Mouse (Mus musculus): ENCODE measurements at regions not wholly inside any gene's neighbourhood (a gene's known extent, or its start where the extent isn't known, plus 50 kb on each side); places are given as distances from the start of the nearest gene placed in this dataset.

DNA sequence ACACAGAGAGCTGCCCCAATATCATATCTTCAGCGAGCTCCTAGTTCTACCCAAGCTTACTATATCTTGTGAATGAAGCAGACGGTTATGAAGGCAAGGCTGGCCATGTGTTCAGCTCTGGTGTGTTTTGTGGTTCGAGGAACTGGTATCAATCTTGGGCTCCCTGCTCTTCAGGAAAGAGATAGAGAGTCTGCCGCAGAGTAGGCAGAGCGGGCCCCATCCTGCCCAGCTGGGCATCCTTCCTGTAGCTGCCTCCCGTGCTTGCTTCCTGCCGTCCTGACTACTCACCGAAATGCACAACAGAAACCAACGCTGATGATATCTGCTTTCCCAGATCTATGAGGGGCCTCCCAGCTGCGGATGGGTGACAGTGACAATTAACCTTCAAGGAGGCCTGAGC is 60.3 kb downstream of the Snrpe start:
- H3K4me2 ChIP-seq (ENCODE audit: low read depth, low read length), result no peak overlapping the region
- H3K9ac ChIP-seq (ENCODE audit: low read depth, low read length), result no peak overlapping the region
- H3K9me3 ChIP-seq (ENCODE audit: control insufficient read depth, low read length), result no peaks in the 10 kb centered on the region
- 74% methylated on average over 10 of the region's 10 CpGs for WGBS
- no peak overlapping the region for H3K27ac ChIP-seq (replicated peaks; ENCODE audit: low read depth, low read length)
- H3K36me3 ChIP-seq (ENCODE audit: control insufficient read depth, insufficient read depth, low read length), result no peaks in the 10 kb centered on the region
- no peaks in the 10 kb centered on the region for H3K27me3 ChIP-seq (replicated peaks; ENCODE audit: control insufficient read depth, insufficient read depth, low read length)
- no peaks in the 10 kb centered on the region for H3K4me1 ChIP-seq (ENCODE audit: control insufficient read depth, insufficient read depth, low read length)
- no peak for ATAC-seq (ENCODE audit: low read depth)
- no peak for DNase-seq (ENCODE audit: low spot score)
- H3K4me3 ChIP-seq (ENCODE audit: low read depth, low read length), result no peak overlapping the region

DNA sequence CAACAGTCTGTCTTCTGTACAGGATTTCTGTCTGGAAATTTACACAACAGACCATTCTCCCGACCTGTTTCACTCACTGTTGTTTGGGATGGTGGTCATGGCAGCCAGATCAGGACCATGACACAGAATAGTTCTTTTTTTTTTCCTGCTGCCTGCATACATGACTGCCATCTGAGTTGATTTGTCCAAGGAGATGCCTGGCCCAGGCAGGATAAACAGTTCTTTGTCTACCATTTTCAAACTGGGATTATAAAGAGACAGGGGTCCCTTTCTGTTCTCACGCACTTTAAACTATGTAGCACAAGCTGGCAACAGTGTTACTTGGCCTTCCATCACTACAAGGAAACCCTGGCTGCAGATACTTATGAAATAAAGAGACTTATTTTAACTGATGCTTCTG is 61.1 kb downstream of the Snrpe start:
- ATAC-seq (ENCODE audit: low read depth), result no peak
- H3K4me2 ChIP-seq (ENCODE audit: low read depth, low read length), result no peak overlapping the region
- WGBS, result 37% methylated on average over 2 of the region's 2 CpGs

DNA sequence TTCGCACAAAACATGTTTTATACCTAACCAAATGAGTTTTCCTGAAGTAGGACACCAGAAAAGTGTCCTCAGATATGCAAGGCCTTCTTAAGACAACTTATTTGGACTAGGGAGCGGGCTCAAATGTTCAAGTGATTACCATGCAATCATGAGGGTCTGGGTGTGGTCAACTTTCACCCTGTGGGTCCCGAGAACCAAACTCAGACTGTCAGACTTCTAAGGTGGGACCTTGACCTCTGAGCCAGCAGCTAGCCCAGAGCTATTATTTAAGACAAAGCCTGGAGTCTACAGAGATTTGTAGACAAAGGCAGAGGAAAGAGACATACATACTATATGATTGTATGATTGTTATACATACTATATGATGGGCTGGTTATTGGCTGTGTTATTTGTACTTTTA is 62.5 kb downstream of the Snrpe start:
- H3K9ac ChIP-seq (ENCODE audit: low read depth, low read length), result no peak overlapping the region
- DNase-seq (ENCODE audit: low spot score) (no peak), ATAC-seq (ENCODE audit: low read depth) (no peak)
- no peak overlapping the region for H3K4me3 ChIP-seq (ENCODE audit: low read depth, low read length)
- no peaks in the 10 kb centered on the region for H3K4me1 ChIP-seq (ENCODE audit: control insufficient read depth, insufficient read depth, low read length)
- no peaks in the 10 kb centered on the region for H3K27me3 ChIP-seq (replicated peaks; ENCODE audit: control insufficient read depth, insufficient read depth, low read length)
- WGBS, result 75% methylated on average over 3 of the region's 3 CpGs
- no peak overlapping the region for H3K4me2 ChIP-seq (ENCODE audit: low read depth, low read length)
- no peaks in the 10 kb centered on the region for H3K36me3 ChIP-seq (ENCODE audit: control insufficient read depth, insufficient read depth, low read length)
- H3K9me3 ChIP-seq (ENCODE audit: control insufficient read depth, low read length), result no peaks in the 10 kb centered on the region
- H3K27ac ChIP-seq (replicated peaks; ENCODE audit: low read depth, low read length), result no peak overlapping the region

More for the DNA sequence above, 61.1 kb downstream of the Snrpe start:
- no peak overlapping the region for H3K9ac ChIP-seq (ENCODE audit: low read depth, low read length)
- no peaks in the 10 kb centered on the region for H3K36me3 ChIP-seq (ENCODE audit: control insufficient read depth, insufficient read depth, low read length)
- H3K4me3 ChIP-seq (ENCODE audit: low read depth, low read length), result no peak overlapping the region
- no peaks in the 10 kb centered on the region for H3K4me1 ChIP-seq (ENCODE audit: control insufficient read depth, insufficient read depth, low read length)
- H3K27ac ChIP-seq (replicated peaks; ENCODE audit: low read depth, low read length), result no peak overlapping the region
- H3K9me3 ChIP-seq (ENCODE audit: control insufficient read depth, low read length), result no peaks in the 10 kb centered on the region
- DNase-seq (ENCODE audit: low spot score), result no peak
- H3K27me3 ChIP-seq (replicated peaks; ENCODE audit: control insufficient read depth, insufficient read depth, low read length), result no peaks in the 10 kb centered on the region

DNA sequence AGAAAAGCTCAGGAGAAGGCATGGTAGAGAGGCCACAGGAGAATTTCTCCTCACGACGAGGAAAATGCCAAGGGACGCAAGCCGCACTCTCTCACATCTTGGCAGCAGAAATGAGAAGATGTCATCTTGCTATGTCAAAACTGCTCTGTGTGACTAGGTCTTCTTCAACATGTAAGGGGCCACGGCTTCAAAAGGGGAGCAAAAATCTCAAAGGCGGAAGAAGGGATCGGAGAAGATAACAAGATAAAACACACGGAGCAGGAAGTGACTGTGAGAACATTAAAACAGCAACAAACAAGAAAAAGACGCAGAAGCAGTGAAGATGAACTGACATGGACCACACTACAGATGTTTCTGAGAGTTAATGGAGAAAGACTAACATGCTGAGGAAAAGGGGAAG is 65.1 kb downstream of the Snrpe start:
- no peak for DNase-seq (ENCODE audit: low spot score)
- Histone ChIP-seq H3K27me3 (replicated peaks; ENCODE audit: control insufficient read depth, insufficient read depth, low read length) (no peaks in the 10 kb centered on the region), H3K36me3 (ENCODE audit: control insufficient read depth, insufficient read depth, low read length) (no peaks in the 10 kb centered on the region), H3K4me2 (ENCODE audit: low read depth, low read length) (no peak overlapping the region), H3K9me3 (ENCODE audit: control insufficient read depth, low read length) (no peaks in the 10 kb centered on the region), H3K4me1 (ENCODE audit: control insufficient read depth, insufficient read depth, low read length) (no peaks in the 10 kb centered on the region), H3K4me3 (ENCODE audit: low read depth, low read length) (no peak overlapping the region), H3K27ac (replicated peaks; ENCODE audit: low read depth, low read length) (no peak overlapping the region), H3K9ac (ENCODE audit: low read depth, low read length) (no peak overlapping the region)
- WGBS, result 90% methylated on average over 9 of the region's 9 CpGs
- no peak for ATAC-seq (ENCODE audit: low read depth)

GRCm38 (mm10) chr1:133543751-133544150 is 66.3 kb downstream of the Snrpe start:
- ATAC-seq (ENCODE audit: low read depth), result no peak
- WGBS, result 79% methylated on average over 10 of the region's 10 CpGs
- H3K27ac ChIP-seq (replicated peaks; ENCODE audit: low read depth, low read length), result no peak overlapping the region
- no peaks in the 10 kb centered on the region for H3K9me3 ChIP-seq (ENCODE audit: control insufficient read depth, low read length)
- H3K4me1 ChIP-seq (ENCODE audit: control insufficient read depth, insufficient read depth, low read length), result no peaks in the 10 kb centered on the region
- H3K9ac ChIP-seq (ENCODE audit: low read depth, low read length), result no peak overlapping the region
- no peaks in the 10 kb centered on the region for H3K27me3 ChIP-seq (replicated peaks; ENCODE audit: control insufficient read depth, insufficient read depth, low read length)
- H3K4me2 ChIP-seq (ENCODE audit: low read depth, low read length), result no peak overlapping the region
- no peak for DNase-seq (ENCODE audit: low spot score)
- H3K4me3 ChIP-seq (ENCODE audit: low read depth, low read length), result no peak overlapping the region
- H3K36me3 ChIP-seq (ENCODE audit: control insufficient read depth, insufficient read depth, low read length), result no peaks in the 10 kb centered on the region

DNA sequence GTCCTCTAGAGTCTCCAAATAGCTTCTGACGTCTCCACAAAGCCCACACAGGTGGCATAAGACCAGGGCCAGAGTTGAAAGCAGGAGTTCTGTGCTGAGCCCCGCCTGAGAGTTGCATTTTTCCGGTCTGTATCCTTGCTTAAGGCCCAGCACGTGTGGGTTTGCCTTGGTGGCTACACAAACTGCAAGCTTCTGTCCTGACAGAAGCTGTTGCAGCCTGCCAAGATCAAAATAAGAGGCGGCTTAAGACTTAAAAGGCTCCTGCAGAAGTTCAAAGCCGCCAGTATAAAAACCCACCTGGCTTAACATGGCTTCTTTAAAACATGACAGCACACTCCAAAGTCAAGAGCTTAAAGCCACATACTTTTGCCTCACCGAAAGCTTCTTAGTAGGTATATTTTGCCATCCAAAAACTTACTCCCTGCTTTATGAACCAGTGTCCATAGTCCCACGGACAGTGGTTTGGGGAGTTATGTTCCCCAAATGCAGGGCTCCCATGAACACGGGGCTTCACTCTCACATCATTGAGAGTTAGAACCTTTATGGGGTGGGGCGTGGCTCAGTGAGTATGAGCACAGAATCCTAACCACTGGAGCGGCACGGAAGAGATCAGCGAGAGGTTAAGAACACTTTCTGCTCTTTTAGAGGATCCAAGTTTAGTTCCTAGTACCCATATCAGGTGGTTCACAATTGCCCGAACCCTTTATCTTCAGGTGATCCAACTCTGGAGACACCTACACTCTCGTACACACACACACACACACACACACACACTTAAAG is 67.9 kb downstream of the Snrpe start:
- H3K4me3 ChIP-seq (ENCODE audit: low read depth, low read length), result no peak overlapping the region
- no peak overlapping the region for H3K27ac ChIP-seq (replicated peaks; ENCODE audit: low read depth, low read length)
- H3K9ac ChIP-seq (ENCODE audit: low read depth, low read length), result no peak overlapping the region
- H3K27me3 ChIP-seq (replicated peaks; ENCODE audit: control insufficient read depth, insufficient read depth, low read length), result no peaks in the 10 kb centered on the region
- no peaks in the 10 kb centered on the region for H3K9me3 ChIP-seq (ENCODE audit: control insufficient read depth, low read length)
- H3K36me3 ChIP-seq (ENCODE audit: control insufficient read depth, insufficient read depth, low read length), result no peaks in the 10 kb centered on the region
- DNase-seq (ENCODE audit: low spot score), result peak; percentile 39
- 72% methylated on average over 15 of the region's 15 CpGs for WGBS
- no peak overlapping the region for H3K4me2 ChIP-seq (ENCODE audit: low read depth, low read length)
- no peak for ATAC-seq (ENCODE audit: low read depth)
- H3K4me1 ChIP-seq (ENCODE audit: control insufficient read depth, insufficient read depth, low read length), result no peaks in the 10 kb centered on the region

DNA sequence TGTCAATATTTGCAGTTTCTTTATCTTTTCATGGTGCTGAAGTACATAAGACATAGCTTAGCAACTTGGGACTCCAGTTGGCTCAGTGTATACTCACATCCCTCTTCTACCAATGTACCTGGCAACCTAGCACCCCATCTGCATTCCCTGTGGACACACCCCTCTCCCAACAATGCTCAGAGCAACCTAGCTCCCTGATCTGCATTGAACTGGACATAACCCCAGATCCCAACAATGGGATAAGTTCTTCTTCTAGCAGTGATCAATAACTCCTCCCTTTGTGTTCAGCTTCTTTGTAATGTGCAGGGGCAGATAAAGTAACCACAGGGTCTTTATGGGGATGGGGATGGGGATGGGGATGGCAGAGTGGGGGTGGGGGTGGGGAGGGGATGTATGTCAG is 79.4 kb downstream of the Snrpe start:
- Histone ChIP-seq H3K9ac (ENCODE audit: low read depth, low read length) (no peak overlapping the region), H3K4me1 (ENCODE audit: control insufficient read depth, insufficient read depth, low read length) (no peaks in the 10 kb centered on the region), H3K27me3 (replicated peaks; ENCODE audit: control insufficient read depth, insufficient read depth, low read length) (no peaks in the 10 kb centered on the region), H3K4me2 (ENCODE audit: low read depth, low read length) (no peak overlapping the region), H3K36me3 (ENCODE audit: control insufficient read depth, insufficient read depth, low read length) (no peaks in the 10 kb centered on the region), H3K27ac (replicated peaks; ENCODE audit: low read depth, low read length) (no peak overlapping the region), H3K9me3 (ENCODE audit: control insufficient read depth, low read length) (no peaks in the 10 kb centered on the region), H3K4me3 (ENCODE audit: low read depth, low read length) (no peak overlapping the region)
- DNase-seq (ENCODE audit: low spot score), result no peak
- no peak for ATAC-seq (ENCODE audit: low read depth)

- H3K4me2 ChIP-seq (ENCODE audit: low read depth, low read length), result no peak overlapping the region
- no peak overlapping the region for H3K4me3 ChIP-seq (ENCODE audit: low read depth, low read length)
- H3K9me3 ChIP-seq (ENCODE audit: control insufficient read depth, low read length), result no peaks in the 10 kb centered on the region
- no peak overlapping the region for H3K9ac ChIP-seq (ENCODE audit: low read depth, low read length)
- no peak overlapping the region for H3K27ac ChIP-seq (replicated peaks; ENCODE audit: low read depth, low read length)
- H3K4me1 ChIP-seq (ENCODE audit: control insufficient read depth, insufficient read depth, low read length), result no peaks in the 10 kb centered on the region
- no peaks in the 10 kb centered on the region for H3K36me3 ChIP-seq (ENCODE audit: control insufficient read depth, insufficient read depth, low read length)
- no peak for ATAC-seq (ENCODE audit: low read depth)
- H3K27me3 ChIP-seq (replicated peaks; ENCODE audit: control insufficient read depth, insufficient read depth, low read length), result no peaks in the 10 kb centered on the region
- DNase-seq (ENCODE audit: low spot score), result no peak
- 69% methylated on average over 10 of the region's 10 CpGs for WGBS
Measured at GRCm38 (mm10) chr1:133529817-133530216, 80.3 kb downstream of the Snrpe start.

GRCm38 (mm10) chr1:133527651-133528385 is 82.3 kb downstream of the Snrpe start:
- ATAC-seq (ENCODE audit: low read depth) (no peak), DNase-seq (ENCODE audit: low spot score) (no peak)
- Histone ChIP-seq H3K27me3 (replicated peaks; ENCODE audit: control insufficient read depth, insufficient read depth, low read length) (no peaks in the 10 kb centered on the region), H3K27ac (replicated peaks; ENCODE audit: low read depth, low read length) (no peak overlapping the region), H3K9ac (ENCODE audit: low read depth, low read length) (no peak overlapping the region), H3K4me3 (ENCODE audit: low read depth, low read length) (no peak overlapping the region), H3K4me1 (ENCODE audit: control insufficient read depth, insufficient read depth, low read length) (no peaks in the 10 kb centered on the region), H3K4me2 (ENCODE audit: low read depth, low read length) (no peak overlapping the region), H3K9me3 (ENCODE audit: control insufficient read depth, low read length) (no peaks in the 10 kb centered on the region), H3K36me3 (ENCODE audit: control insufficient read depth, insufficient read depth, low read length) (no peaks in the 10 kb centered on the region)
- WGBS, result 69% methylated on average over 7 of the region's 7 CpGs

Data from embryonic facial prominence, embryonic 14.5 days (tissue).